In genomic region chr10:93275212-93276136, GRCm38 (mm10) we compare ENCODE assay signal across 9 mouse cellular contexts. TPM values are rescaled to one million over a fixed set of nuclear protein-coding genes. Genes with fewer than 3 reads are reported as not detected.
A peak's percentile ranks its signal among the peaks of the same experiment; 100 is the strongest.
DNase-seq lines count a peak whose midpoint lies in the region; ATAC-seq and TF ChIP-seq lines count a peak whose summit lies in the region.
"Had no signal": no experiment of that assay in that cellular context is flagged by ENCODE, and none has a peak within 500 bp of the region (broad histone marks: within the 10 kb centered on the region; RNA-seq: fewer than 3 reads in every experiment).

No protein-coding gene starts in this region.

- ATAC-seq in kidney, embryonic 15.5 days (replicated peaks; ENCODE audit: low FRiP score) = no peak
- ATAC-seq in hindbrain, embryonic 11.5 days (ENCODE audit: low FRiP score) = peak; percentile 83

- DNase-seq in kidney, adult 2 months = no peak
- DNase-seq in cerebellum, postnatal 36 days = peak; percentile 93 to 95
- peak; percentile 41 for DNase-seq in hindbrain, embryonic 11.5 days (ENCODE audit: low spot score)
- DNase-seq in left cerebral cortex, postnatal 25 days (ENCODE audit: low spot score in 2 of 2) = peak; percentile 88 to 98
- DNase-seq in right cerebral cortex, postnatal 25 days = peak; percentile 89
- DNase-seq in kidney, postnatal 10 days = no peak
- DNase-seq in embryo, embryonic 11 days = no peak

- H3K27me3 ChIP-seq in kidney, embryonic 15.5 days = no peaks in the 10 kb centered on the region
- H3K27me3 ChIP-seq in kidney, adult 2 months (replicated peaks; ENCODE audit: control insufficient read depth, insufficient read depth, low read length) = no peaks in the 10 kb centered on the region
- H3K27me3 ChIP-seq in hindbrain, embryonic 11.5 days (ENCODE audit: control insufficient read depth, insufficient read depth, low read length) = no peaks in the 10 kb centered on the region; the same call in 1 of the 2 replicates

- H3K9ac ChIP-seq in kidney, embryonic 15.5 days = no peak overlapping the region
- no peak overlapping the region for H3K9ac ChIP-seq in hindbrain, embryonic 11.5 days (ENCODE audit: low read depth, low read length)

- H3K4me2 ChIP-seq in kidney, embryonic 15.5 days = peak overlapping the region; percentile 45; the same call in 1 of the 2 replicates
- H3K4me2 ChIP-seq in hindbrain, embryonic 11.5 days (replicated peaks; ENCODE audit: low read depth, low read length) = peak overlapping the region; percentile 30; the same call in 1 of the 2 replicates

- H3K9me3 ChIP-seq in kidney, embryonic 15.5 days (replicated peaks) = no peaks in the 10 kb centered on the region
- no peaks in the 10 kb centered on the region for H3K9me3 ChIP-seq in hindbrain, embryonic 11.5 days (ENCODE audit: control insufficient read depth, low read length)

- intact Hi-C loops in left cerebral cortex, postnatal 25 days (cut with DNase I) = loop anchor here (1.0 to 10.0 kb wide), 4 partner anchors 9 to 201 kb away; partner anchors contain the start of gene Cdk17

- H3K4me3 ChIP-seq in kidney, embryonic 15.5 days (replicated peaks) = no peak overlapping the region
- no peak overlapping the region for H3K4me3 ChIP-seq in kidney, adult 2 months (ENCODE audit: insufficient read depth, low read depth, low read length)
- no peak overlapping the region for H3K4me3 ChIP-seq in hindbrain, embryonic 11.5 days (ENCODE audit: low read depth, low read length)

- peaks cover 23% of the 10 kb centered on the region for H3K36me3 ChIP-seq in kidney, embryonic 15.5 days
- H3K36me3 ChIP-seq in kidney, adult 2 months (ENCODE audit: control insufficient read depth, insufficient read depth, low read length) = no peaks in the 10 kb centered on the region
- H3K36me3 ChIP-seq in hindbrain, embryonic 11.5 days (ENCODE audit: control insufficient read depth, insufficient read depth, low read length) = no peaks in the 10 kb centered on the region

- peaks cover 73% of the 10 kb centered on the region for H3K4me1 ChIP-seq in kidney, embryonic 15.5 days
- peaks cover 12% of the 10 kb centered on the region for H3K4me1 ChIP-seq in kidney, adult 2 months (ENCODE audit: control insufficient read depth, insufficient read depth, low read length)
- peaks cover 7% of the 10 kb centered on the region for H3K4me1 ChIP-seq in hindbrain, embryonic 11.5 days (replicated peaks; ENCODE audit: control insufficient read depth, insufficient read depth, low read length)

- WGBS in kidney, embryonic 15.5 days = 55% methylated on average over 25 of the region's 25 CpGs
- WGBS in kidney, adult 2 months = 57% methylated on average over 25 of the region's 25 CpGs
- WGBS in hindbrain, embryonic 11.5 days = 42% methylated on average over 25 of the region's 25 CpGs

- TF ChIP-seq CTCF in kidney, adult 2 months (conservative IDR thresholded peaks at IDR 0.05; ENCODE audit: insufficient read depth, insufficient read length, low read depth, low read length) = no peak

- no peak overlapping the region for H3K27ac ChIP-seq in kidney, embryonic 15.5 days
- H3K27ac ChIP-seq in kidney, adult 2 months (ENCODE audit: insufficient read depth, low read depth, low read length) = no peak overlapping the region
- no peak overlapping the region for H3K27ac ChIP-seq in hindbrain, embryonic 11.5 days (ENCODE audit: low read depth, low read length)
- H3K27ac ChIP-seq: macrophage had no signal

- TF ChIP-seq POLR2A in kidney, adult 2 months (IDR thresholded peaks at IDR 0.05; ENCODE audit: low read depth, low read length) = no peak

RNA-seq across cellular contexts. Expression of gene Elk3, which starts 35.5 kb away (rescaled TPM):
- 41.9 and 43.7 TPM in 2 replicates for polyA plus RNA-seq in kidney, embryonic 15.5 days (2015; fragmentation: Nextera tagmentation; extraction: Ambion mirVana)
- 27.5 and 28.1 TPM in 2 replicates for polyA plus RNA-seq in kidney, adult 2 months (2012; rRNA removed)
- 16.0 and 22.8 TPM in 2 replicates for polyA plus RNA-seq in hindbrain, embryonic 11.5 days (2014; fragmentation: Nextera tagmentation; extraction: Ambion mirVana)
- 10 to 100 TPM in 1 of 2 experiments, 1 to 10 TPM in 1; 9.6 to 12.4 TPM for total RNA-seq in left cerebral cortex, postnatal 25 days (2021)

Comparison
In these comparisons a context has a peak if more than half of its experiments do, and no peak if none do; other contexts are left out.
1. DNase-seq: peak in cerebellum, postnatal 36 days (2 of 2), hindbrain, embryonic 11.5 days (single experiment), left cerebral cortex, postnatal 25 days (2 of 2) and right cerebral cortex, postnatal 25 days (single experiment); none in kidney, adult 2 months (single experiment), kidney, postnatal 10 days (single experiment) and embryo, embryonic 11 days (single experiment).